Mouse (Mus musculus): Measurements from ENCODE around the gene Mea1. TPM values are rescaled to one million over a fixed set of nuclear protein-coding genes. Genes with fewer than 3 reads are reported as not detected.

Gene Mea1
- polyA plus RNA-seq, 1 experiment from 2014 or later, result 170 TPM

- peaks cover 45% of the 10 kb centered on the region for H3K4me1 ChIP-seq
- WGBS, result 92% methylated on average over 9 of the region's 9 CpGs
- no peak overlapping the region for H3K4me3 ChIP-seq
Observed at GRCm38 (mm10) chr17:46648436-46648835, 30.2 kb upstream of the Mea1 start.

GRCm38 (mm10) chr17:46649811-46650210 is 28.8 kb upstream of the Mea1 start:
- Histone ChIP-seq H3K27ac (peak overlapping the region; percentile 96), H3K4me2 (replicated peaks) (peak overlapping the region; percentile 85), H3K36me3 (peaks cover 38% of the 10 kb centered on the region), H3K4me3 (peak overlapping the region; percentile 78), H3K27me3 (no peaks in the 10 kb centered on the region), H3K4me1 (peaks cover 37% of the 10 kb centered on the region), H3K9me3 (no peaks in the 10 kb centered on the region), H3K9ac (peak overlapping the region; percentile 88)
- ATAC-seq (ENCODE audit: insufficient number of reproducible peaks, insufficient read depth, low FRiP score, low TSS enrichment), result no peak
- 29% methylated on average over 15 of the region's 15 CpGs for WGBS

More at GRCm38 (mm10) chr17:46648436-46648835, 30.2 kb upstream of the Mea1 start:
- no peak overlapping the region for H3K9ac ChIP-seq
- no peaks in the 10 kb centered on the region for H3K9me3 ChIP-seq
- H3K27ac ChIP-seq, result no peak overlapping the region
- H3K4me2 ChIP-seq (replicated peaks), result no peak overlapping the region
- H3K36me3 ChIP-seq, result peaks cover 26% of the 10 kb centered on the region
- H3K27me3 ChIP-seq, result no peaks in the 10 kb centered on the region
- no peak for ATAC-seq (ENCODE audit: insufficient number of reproducible peaks, insufficient read depth, low FRiP score, low TSS enrichment)

GRCm38 (mm10) chr17:46650232-46651031 is 28.2 kb upstream of the Mea1 start, which contains the start of gene Cul7:
Gene Cul7 (plus strand): TSS chr17:46650337.
- Histone ChIP-seq H3K36me3 (peaks cover 42% of the 10 kb centered on the region), H3K9ac (peak within 1 kb of the TSS; percentile 88), H3K4me3 (peak within 1 kb of the TSS; percentile 78), H3K27ac (peak within 1 kb of the TSS; percentile 96), H3K4me1 (peaks cover 33% of the 10 kb centered on the region), H3K4me2 (replicated peaks) (peak within 1 kb of the TSS; percentile 85), H3K27me3 (no peaks in the 10 kb centered on the region), H3K9me3 (no peaks in the 10 kb centered on the region)
- peak; percentile 94 for ATAC-seq (ENCODE audit: insufficient number of reproducible peaks, insufficient read depth, low FRiP score, low TSS enrichment)
- WGBS, result under 1% methylated on average over 57 of the region's 58 CpGs

- H3K9me3 ChIP-seq, result no peaks in the 10 kb centered on the region
- no peak for ATAC-seq (ENCODE audit: insufficient number of reproducible peaks, insufficient read depth, low FRiP score, low TSS enrichment)
- WGBS, result 74% methylated on average over 17 of the region's 17 CpGs
- H3K27ac ChIP-seq, result peak overlapping the region; percentile 96
- peaks cover 33% of the 10 kb centered on the region for H3K4me1 ChIP-seq
- no peaks in the 10 kb centered on the region for H3K27me3 ChIP-seq
- H3K4me2 ChIP-seq (replicated peaks), result peak overlapping the region; percentile 85
- H3K36me3 ChIP-seq, result peaks cover 51% of the 10 kb centered on the region
- peak overlapping the region; percentile 88 for H3K9ac ChIP-seq
- peak overlapping the region; percentile 78 for H3K4me3 ChIP-seq
Observed at GRCm38 (mm10) chr17:46651292-46651691, 27.3 kb upstream of the Mea1 start.

GRCm38 (mm10) chr17:46651755-46652547 is 26.6 kb upstream of the Mea1 start:
- Histone ChIP-seq H3K36me3 (peaks cover 57% of the 10 kb centered on the region), H3K27me3 (no peaks in the 10 kb centered on the region), H3K4me2 (replicated peaks) (peak overlapping the region; percentile 85), H3K27ac (no peak overlapping the region), H3K9ac (peak overlapping the region; percentile 88), H3K9me3 (no peaks in the 10 kb centered on the region), H3K4me3 (peak overlapping the region; percentile 78), H3K4me1 (peaks cover 29% of the 10 kb centered on the region)
- WGBS, result 73% methylated on average over 20 of the region's 20 CpGs
- no peak for ATAC-seq (ENCODE audit: insufficient number of reproducible peaks, insufficient read depth, low FRiP score, low TSS enrichment)

- WGBS, result 84% methylated on average over 6 of the region's 6 CpGs
- Histone ChIP-seq H3K36me3 (peaks cover 90% of the 10 kb centered on the region), H3K27me3 (no peaks in the 10 kb centered on the region), H3K9me3 (no peaks in the 10 kb centered on the region), H3K27ac (no peak overlapping the region), H3K4me1 (peaks cover 18% of the 10 kb centered on the region), H3K4me3 (no peak overlapping the region), H3K9ac (no peak overlapping the region), H3K4me2 (replicated peaks) (no peak overlapping the region)
- no peak for ATAC-seq (ENCODE audit: insufficient number of reproducible peaks, insufficient read depth, low FRiP score, low TSS enrichment)
Observed at GRCm38 (mm10) chr17:46656054-46656453, 22.5 kb upstream of the Mea1 start.

- no peak for ATAC-seq (ENCODE audit: insufficient number of reproducible peaks, insufficient read depth, low FRiP score, low TSS enrichment)
- H3K4me1 ChIP-seq, result no peaks in the 10 kb centered on the region
- H3K4me2 ChIP-seq (replicated peaks), result no peak overlapping the region
- 96% methylated on average over 9 of the region's 9 CpGs for WGBS
- H3K9me3 ChIP-seq, result no peaks in the 10 kb centered on the region
- no peak overlapping the region for H3K9ac ChIP-seq
- peaks cover 94% of the 10 kb centered on the region for H3K36me3 ChIP-seq
- H3K27me3 ChIP-seq, result no peaks in the 10 kb centered on the region
- H3K27ac ChIP-seq, result no peak overlapping the region
- H3K4me3 ChIP-seq, result no peak overlapping the region
Observed at GRCm38 (mm10) chr17:46661351-46661750, 17.2 kb upstream of the Mea1 start.

GRCm38 (mm10) chr17:46661981-46662380 is 16.6 kb upstream of the Mea1 start:
- Histone ChIP-seq H3K36me3 (peaks cover 92% of the 10 kb centered on the region), H3K9ac (no peak overlapping the region)
- no peak for ATAC-seq (ENCODE audit: insufficient number of reproducible peaks, insufficient read depth, low FRiP score, low TSS enrichment)

GRCm38 (mm10) chr17:46662730-46663129 is 15.9 kb upstream of the Mea1 start:
- 88% methylated on average over 5 of the region's 5 CpGs for WGBS

More at GRCm38 (mm10) chr17:46661981-46662380, 16.6 kb upstream of the Mea1 start:
- no peak overlapping the region for H3K4me2 ChIP-seq (replicated peaks)
- WGBS, result 85% methylated on average over 12 of the region's 12 CpGs
- no peaks in the 10 kb centered on the region for H3K27me3 ChIP-seq
- no peak overlapping the region for H3K27ac ChIP-seq
- no peaks in the 10 kb centered on the region for H3K4me1 ChIP-seq
- no peaks in the 10 kb centered on the region for H3K9me3 ChIP-seq
- no peak overlapping the region for H3K4me3 ChIP-seq

GRCm38 (mm10) chr17:46667712-46668111 is 10.9 kb upstream of the Mea1 start:
- H3K4me3 ChIP-seq, result no peak overlapping the region
- peaks cover 67% of the 10 kb centered on the region for H3K36me3 ChIP-seq
- no peaks in the 10 kb centered on the region for H3K27me3 ChIP-seq
- no peak for ATAC-seq (ENCODE audit: insufficient number of reproducible peaks, insufficient read depth, low FRiP score, low TSS enrichment)
- no peaks in the 10 kb centered on the region for H3K9me3 ChIP-seq
- H3K9ac ChIP-seq, result no peak overlapping the region
- no peak overlapping the region for H3K27ac ChIP-seq
- no peaks in the 10 kb centered on the region for H3K4me1 ChIP-seq
- WGBS, result 89% methylated on average over 16 of the region's 16 CpGs
- H3K4me2 ChIP-seq (replicated peaks), result no peak overlapping the region

More at GRCm38 (mm10) chr17:46662730-46663129, 15.9 kb upstream of the Mea1 start:
- Histone ChIP-seq H3K4me2 (replicated peaks) (no peak overlapping the region), H3K4me1 (no peaks in the 10 kb centered on the region), H3K9me3 (no peaks in the 10 kb centered on the region), H3K27ac (no peak overlapping the region), H3K36me3 (peaks cover 90% of the 10 kb centered on the region), H3K27me3 (no peaks in the 10 kb centered on the region), H3K4me3 (no peak overlapping the region), H3K9ac (no peak overlapping the region)
- no peak for ATAC-seq (ENCODE audit: insufficient number of reproducible peaks, insufficient read depth, low FRiP score, low TSS enrichment)

- Histone ChIP-seq H3K4me2 (replicated peaks) (no peak overlapping the region), H3K9me3 (no peaks in the 10 kb centered on the region), H3K27me3 (no peaks in the 10 kb centered on the region), H3K9ac (no peak overlapping the region), H3K4me1 (peaks cover 15% of the 10 kb centered on the region), H3K27ac (no peak overlapping the region), H3K36me3 (peaks cover 50% of the 10 kb centered on the region), H3K4me3 (no peak overlapping the region)
- ATAC-seq (ENCODE audit: insufficient number of reproducible peaks, insufficient read depth, low FRiP score, low TSS enrichment), result no peak
- 94% methylated on average over 10 of the region's 10 CpGs for WGBS
Observed at GRCm38 (mm10) chr17:46669911-46670310, 8.7 kb upstream of the Mea1 start.
